Mouse (Mus musculus) frontal cortex, postnatal 25 days (tissue): ENCODE measurements around the gene 4930402F06Rik.

ENCODE experiments used
- DNase-seq, 2 experiments: peaks; one replicate each; pipeline ENCODE4 v3.0.0; 2022; ENCODE audit warnings: low spot score in 2 of 2

4930402F06Rik gene

DNA sequence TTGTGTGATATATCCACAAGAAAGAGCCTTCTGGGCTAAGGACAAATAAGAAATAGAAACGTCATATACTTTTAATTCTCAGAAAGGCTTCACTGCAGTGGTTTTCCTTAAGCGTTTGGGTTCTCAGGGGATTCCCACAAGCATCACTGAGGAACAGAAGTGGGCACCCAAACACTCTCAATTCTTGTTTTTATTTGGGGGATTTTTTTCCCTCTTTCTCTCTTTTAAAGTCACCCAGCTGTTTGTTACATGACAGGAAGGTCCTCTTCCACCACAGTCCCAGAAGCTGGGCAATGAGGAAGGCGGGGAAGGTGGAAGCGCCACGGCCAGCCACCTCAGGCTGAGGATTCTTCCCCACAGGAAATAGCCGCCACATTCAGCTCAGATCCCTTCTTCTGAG, 19.5 kb upstream of the 4930402F06Rik start:
- DNase-seq: no peak

DNA sequence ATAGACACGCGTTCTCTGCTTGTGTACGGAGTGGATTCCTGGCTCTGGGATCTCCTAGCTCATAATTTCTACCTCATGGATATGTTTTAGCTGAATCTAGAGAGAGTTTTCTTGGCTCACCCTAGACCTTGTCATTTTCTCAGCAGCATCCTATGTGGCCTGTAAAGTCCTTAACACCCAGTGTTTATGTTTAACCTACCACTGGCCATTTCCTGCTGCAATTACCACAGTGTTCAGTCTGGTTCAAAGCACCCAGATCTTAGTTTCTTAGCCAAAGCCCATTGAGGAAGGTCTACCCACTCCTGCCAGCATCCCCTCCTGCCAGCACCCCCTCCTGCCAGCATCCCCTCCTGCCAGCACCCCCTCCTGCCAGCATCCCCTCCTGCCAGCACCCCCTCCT, 15.8 kb upstream of the 4930402F06Rik start:
- no peak for DNase-seq

DNA sequence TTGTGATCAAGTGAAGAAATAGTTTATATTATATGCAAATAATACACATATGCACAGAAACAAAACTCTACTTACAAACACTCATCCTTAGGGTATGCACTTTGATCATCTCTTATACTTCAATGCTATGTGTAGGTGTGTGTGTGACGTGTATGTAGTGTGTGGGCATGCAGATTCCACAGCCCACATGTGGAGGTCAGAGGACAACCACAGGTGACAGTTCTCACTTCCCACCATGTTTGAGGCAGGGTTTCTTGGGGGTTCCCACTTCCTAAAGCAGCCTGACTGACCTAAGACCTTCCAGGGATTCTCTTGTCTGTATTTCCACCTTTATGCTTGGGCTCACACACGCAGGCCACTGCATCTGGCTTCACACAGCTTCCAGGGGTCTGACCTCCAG, 15.3 kb upstream of the 4930402F06Rik start:
- no peak for DNase-seq

DNA sequence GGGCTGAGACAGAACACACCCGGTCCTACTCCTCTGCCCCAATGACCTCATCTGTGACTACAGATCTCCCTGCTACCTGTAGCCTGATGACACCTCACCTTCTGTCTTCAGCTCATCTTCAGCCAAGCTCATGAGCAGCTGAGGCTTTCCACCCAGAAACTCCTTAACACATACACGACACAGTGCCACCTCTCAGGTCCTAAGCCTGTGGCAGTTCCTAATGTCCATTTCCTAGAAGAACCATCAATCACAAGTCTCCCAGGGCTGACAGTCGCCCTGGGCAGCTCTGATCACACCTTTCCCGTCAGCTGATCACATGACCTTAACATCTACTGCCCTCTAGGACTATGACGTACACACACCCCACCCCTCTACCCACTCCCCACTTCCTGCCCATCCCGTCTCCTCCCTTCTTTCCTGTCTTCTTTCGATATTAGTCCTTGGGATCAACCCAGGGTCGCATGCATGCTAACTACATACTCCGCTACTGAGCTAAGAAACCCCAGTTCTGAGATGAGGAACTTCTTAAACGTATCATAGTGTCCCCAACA, 14.7 kb upstream of the 4930402F06Rik start:
- DNase-seq: no peak

DNA sequence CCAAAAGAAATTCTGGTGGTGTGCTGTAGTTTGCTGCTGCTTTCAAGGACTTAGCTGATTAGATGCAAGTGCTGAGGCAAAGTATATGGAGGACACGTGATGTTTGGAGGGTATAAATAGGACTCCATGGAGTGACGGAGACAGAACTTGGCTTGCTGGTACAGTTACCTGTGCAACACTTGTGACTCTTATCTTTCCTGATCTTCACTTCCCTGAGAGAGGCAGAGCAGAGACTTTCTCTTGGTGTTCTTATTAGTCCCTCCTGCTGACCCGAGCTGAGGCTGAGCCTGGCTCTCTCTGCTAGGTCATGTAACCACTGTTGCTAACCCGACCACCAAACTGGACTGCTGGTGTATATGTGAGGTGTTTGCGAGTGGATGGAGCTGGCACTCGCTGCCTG, 12.5 kb upstream of the 4930402F06Rik start:
- DNase-seq: no peak

DNA sequence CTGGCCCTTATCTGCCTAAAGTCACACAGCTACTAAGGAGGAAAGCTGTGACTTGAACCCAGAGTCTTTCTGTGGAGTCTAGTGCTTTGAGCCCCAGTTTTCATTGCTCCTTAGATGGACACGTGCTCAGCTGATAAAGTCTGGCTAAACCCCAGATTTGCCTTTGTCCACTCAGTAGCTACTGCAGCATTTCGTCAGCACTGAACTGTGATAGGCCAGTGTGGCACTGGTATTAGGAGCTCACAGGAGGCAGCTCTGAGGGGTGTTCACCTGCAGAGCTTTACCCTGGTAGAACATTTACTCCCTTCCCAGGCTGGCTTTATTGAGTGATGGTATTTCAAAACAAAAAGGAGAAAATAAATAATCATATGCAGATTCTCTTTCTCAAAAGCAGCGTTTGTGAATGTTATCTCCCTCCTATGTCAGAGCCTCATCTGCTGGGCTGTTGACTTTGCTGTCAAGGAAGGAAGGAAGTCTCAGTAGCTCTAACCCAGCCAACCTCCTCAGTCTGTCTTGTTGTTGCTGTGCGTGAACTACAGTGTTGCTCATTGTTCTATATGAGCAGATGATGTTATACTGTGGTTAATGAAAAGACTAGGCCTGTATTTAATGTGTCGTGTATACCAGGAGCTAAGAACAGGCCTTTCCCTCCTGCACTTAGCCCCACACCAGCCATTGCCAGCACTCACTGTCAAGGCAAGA, 11.6 kb upstream of the 4930402F06Rik start:
- DNase-seq: no peak

DNA sequence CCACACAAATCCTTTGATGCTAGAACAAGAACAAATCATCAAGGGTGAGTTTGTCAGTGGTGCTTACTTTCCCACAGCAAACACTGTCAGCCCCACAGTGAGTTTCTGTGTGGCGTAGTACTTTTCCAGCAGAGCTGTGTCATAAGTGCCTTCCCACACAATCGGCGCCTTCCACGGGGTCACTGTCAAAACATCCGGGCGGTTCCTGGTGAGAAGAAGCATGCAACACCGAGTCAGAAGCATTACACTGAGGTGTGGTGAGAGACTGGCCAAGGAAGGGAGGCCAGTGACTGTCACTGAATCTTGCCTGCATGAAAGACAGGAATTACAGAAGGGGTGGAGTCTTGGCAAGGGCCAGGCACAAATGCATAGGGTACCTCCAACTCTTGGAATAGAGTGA, 10.9 kb upstream of the 4930402F06Rik start:
- DNase-seq: no peak

DNA sequence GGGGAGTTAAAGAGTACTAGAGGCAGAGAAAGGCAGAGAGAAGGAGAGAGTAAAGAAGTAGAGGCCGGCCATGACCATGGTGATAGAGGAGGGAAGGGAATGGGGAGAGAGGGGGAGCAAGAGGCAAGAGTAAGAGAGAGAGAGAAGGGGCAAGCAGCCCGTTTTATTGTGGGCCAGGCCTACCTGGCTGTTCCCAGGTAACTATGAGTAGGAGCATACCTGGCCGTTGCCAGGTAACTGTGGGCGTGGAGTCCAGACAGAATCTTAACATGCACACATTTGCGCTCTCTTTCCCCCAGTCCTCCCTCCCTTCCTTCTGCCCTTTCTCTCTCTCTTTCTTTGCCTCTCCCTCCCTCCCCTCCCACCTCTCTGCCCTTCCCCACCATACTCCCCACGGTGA, 10.3 kb upstream of the 4930402F06Rik start:
- DNase-seq: no peak

DNA sequence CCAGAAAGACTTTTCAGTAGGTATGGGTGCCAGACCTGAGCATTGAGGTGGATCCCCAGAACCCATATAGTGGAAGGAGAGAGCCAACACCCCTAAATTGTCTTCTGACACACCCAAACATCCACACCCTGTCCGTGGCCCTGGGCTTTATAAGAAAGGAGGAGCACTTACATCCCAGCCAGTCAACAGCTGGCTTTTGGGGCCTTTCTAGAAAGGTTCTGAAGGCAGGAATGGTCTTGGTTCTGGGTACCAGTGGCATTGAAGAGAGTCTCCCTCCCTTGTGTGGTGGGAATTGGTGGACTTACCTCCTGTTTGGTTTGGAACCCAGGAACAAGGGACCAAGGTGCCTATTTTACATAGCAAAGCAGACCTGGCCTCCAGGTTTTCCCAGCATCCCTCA, 9.6 kb upstream of the 4930402F06Rik start:
- DNase-seq: no peak

DNA sequence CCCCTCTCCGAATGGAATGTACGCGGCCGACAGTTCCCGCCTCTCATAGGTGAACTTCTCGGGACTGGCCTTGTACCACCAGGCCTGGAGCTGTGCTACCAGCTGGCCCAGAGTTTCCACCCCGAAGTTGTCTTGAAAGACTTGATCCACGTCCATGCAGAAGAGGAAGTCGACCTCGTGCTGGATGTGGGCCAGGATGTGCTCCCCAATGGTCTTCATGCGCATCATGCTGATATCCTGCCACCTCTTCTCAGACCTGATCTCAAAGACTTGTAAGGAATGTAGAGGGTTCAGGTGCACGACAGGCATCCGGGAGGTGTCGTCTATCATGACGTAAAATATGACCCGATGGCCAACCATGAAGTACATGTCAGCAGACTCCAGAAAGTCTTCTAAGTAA, 5.4 kb upstream of the 4930402F06Rik start:
- no peak for DNase-seq

DNA sequence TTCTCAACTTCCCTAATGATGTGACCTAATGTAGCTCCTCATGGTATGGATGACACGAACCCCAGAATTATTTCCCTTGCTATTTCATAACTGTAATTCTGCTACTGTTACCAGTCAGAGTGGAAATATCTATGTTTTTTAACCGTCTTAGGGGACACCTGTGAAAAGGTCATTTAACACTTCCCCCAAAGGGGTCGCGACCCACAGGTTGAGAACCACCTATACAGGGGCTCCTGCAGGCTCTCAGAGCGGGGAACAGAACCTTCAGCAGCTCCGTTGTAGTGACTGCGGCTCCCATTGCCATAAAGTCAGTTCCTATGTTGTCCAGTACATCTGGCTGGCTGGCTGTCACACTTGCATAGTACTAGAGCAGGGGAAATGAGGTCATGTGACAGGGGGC, 3.8 kb upstream of the 4930402F06Rik start:
- no peak for DNase-seq

DNA sequence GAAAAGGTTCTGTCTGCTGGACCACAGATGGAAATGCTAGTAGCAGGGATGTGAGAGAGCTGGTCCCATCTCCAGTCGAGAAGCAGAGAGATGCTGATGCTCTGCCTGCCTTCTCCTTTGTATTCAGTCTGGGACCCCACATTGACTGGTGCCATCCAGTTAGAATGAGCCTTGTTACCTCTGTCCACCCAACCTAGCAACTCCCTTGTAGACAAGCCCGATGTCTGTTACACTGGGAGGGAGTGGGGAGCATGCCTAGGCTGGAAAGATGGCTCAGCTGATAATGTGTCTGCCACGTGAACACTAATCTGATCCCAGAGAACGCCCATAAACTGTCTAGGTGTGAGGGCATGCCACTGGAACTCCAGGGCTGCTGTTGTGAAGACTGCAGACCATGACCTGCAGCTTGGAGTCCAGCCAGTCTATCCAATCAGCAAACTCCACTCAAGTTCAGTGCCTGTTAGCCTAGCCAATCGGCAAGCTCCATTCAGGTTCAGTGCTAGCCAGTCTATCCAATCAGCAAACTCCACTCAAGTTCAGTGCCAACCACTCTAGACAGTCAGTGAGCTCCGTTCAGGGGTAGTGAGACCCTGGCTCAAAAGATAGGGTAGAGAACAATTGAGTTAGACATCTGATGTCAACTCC, 1.3 kb upstream of the 4930402F06Rik start:
- no peak for DNase-seq

DNA sequence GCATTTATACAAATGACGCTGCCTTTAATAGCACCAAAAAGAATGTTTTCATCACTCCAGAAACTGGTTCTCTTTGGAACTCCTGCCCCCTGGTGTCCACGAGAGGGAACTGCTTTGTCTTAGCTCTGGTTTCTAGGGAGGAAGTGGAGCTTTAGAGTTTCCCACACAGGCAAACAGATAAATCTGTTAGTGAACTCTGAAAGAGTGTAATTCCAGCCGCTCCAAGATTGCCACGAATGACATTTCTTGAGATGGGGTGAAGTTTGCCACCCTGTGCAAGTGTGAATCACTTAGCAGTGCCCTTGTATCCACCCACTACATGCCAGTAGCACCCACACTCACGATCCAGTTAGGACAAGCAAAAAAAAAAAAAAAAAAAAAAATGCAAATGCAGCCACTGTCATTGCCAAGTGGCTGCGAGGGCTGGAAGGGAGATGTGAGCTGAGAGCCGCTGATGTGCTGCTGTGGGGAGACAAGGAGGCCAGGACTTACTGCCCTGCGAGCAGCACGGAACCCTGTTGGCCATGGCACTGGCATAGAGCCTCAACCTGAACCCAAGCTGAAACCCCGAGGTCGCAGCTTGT, 707 bp upstream of the 4930402F06Rik start:
- DNase-seq: peak; percentile 47 to 65

DNA sequence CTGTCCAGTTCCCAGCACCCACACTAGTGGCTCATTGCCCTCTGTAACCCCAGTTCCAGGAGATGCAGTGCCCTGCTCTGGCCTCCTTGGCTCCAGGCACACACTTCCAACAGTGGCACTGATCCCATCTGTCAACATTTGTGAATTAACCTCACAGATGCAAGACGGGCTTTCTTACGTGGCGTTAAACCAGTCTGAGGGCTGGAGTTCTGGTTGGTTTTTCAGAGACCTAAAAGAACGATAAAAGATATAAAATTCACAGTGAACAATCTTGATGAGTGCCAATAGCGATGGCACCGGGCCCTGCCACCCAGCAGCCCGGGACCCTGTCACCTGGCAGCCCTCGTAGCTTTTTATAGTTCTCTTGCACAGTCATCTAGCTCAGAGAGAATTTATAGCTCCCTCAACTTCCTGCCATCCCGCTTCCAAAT, 11.5 kb downstream of the 4930402F06Rik start:
- DNase-seq: no peak

DNA sequence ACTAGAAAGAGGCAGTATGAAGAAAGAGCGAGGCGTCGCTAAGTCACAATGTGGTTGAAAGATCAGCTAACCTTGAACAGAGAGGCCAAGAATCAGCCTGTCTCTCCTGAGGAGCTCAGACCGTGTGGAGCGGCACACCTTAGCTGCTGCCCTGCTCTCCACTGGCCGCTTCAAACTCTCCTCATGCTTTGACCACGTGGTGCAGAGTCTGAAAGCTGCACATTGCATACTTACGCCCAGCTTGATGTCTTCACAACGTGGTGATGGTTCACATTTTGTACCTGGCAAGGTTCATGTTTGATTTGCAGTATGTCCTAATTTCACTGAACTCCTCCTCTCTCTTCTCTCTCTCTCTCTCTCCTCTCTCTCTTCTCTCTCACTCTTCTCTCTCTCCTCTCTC, 17.7 kb downstream of the 4930402F06Rik start:
- no peak for DNase-seq

DNA sequence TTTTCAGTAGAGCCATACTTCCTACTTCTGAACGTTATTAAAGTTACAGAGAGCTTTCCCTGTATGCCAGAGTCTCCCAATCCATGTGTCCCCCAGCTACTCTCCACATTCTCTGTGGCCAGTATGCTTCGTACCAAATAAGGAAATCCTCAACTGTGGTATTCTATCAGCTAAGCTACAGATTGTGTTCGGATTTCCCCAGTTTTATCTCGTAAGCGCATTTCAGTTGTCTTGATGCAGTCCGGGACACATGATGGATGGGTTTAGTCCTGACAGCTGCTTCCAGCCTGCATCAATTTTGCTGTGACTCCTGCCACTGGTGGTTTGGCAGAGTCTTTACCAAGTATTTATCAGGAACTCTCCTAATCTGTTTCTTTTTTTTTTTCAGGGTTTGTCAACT, 19.4 kb downstream of the 4930402F06Rik start:
- DNase-seq: no peak

DNA sequence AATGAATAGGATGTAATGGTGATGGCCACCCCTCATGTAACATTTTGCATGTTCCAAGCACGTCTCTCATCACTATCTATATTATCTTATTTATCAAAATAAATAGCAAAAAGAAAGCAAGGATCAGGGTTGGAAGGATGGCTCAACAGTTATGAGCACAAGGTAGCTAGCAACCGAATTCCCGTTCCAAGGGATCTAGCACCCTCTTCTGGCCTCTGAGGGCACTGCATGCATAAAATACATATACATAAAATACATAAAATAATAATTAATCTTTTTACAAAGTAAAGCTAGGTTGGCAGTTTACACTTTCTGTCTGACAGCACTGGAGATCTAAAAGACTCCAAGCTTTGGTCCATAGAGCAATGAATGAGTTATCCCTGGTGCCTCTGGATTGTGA, 24.0 kb downstream of the 4930402F06Rik start:
- no peak for DNase-seq

DNA sequence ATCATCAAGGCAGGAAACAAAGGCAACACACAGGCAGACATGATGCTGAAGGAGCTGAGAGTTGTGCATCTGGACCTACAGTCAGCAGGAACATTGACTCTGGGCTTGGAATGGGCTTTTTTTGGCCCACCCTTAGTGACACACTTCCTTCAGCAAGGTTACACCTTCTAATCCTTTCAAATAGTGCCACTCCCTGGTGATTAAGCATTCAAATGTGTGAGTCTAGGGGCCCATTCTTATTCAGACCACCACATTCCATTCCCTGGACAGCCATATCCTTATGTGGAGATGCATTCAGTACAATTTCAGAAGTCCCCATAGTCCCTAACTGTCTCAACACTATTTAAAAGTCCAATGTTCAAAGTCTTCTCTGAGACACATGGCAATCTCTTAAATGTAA, 26.3 kb downstream of the 4930402F06Rik start:
- DNase-seq: no peak

DNA sequence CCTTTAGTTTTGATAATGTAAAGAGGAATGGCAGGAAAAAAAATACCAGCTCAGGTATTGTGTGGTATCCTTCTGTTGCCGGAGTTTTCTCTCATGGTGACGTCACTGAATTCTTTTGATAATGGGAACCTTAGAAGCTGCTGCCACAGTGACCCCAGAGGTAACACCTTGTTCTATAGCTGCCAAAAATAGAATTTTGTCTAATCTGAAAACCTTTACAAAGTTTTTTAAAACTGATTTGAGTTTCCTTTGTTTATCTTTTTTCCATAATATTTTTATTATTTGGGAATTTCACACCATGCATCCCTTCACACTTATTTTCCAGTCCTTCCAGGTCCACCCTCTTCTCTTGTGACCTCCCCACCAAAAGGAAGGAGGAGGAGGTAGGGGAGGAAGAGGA, 29.3 kb downstream of the 4930402F06Rik start, which contains the start of gene 4930568D16Rik:
Gene 4930568D16Rik (minus strand): TSS at position 101 of the 400 bp plus-strand sequence.
- DNase-seq: no peak

DNA sequence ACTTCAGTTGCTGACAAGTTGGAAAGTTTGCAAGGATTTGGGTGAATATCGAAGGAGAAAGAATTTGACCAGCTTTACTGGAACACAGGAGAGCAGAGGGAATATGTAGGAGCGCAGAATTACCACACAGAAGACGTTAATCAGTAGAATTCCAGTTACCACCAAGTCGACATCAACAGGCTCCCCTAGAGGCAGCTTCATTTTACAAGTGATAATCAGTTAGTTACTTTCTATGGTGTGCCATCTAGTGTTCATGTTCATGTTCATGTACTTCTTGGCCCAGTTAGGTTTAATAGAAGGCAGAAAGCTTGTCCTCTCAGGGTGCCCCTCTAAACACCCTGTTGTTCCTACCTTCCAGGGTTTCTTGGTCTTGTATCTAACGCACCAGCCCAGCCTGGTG, 47.8 kb downstream of the 4930402F06Rik start:
- DNase-seq: no peak

DNA sequence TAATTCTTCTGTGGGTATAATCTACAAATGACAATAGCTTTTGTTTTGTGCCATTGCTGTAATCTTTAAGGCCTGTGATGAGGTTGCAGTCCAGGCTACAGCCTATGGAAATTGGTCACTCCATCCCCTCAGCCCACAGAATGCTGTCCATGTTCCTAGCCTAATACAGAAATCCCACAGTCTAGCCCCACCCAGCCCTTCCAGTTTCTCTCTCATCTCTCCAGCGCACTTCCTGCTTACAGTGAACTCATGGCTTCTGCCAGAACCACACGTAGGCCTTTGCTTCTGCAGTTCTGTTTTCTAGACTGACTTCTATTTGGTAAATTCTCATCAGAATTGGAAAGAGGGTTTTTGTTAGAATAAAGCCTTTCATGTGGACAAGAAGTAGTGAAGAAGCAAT, 51.0 kb downstream of the 4930402F06Rik start:
- DNase-seq: no peak

DNA sequence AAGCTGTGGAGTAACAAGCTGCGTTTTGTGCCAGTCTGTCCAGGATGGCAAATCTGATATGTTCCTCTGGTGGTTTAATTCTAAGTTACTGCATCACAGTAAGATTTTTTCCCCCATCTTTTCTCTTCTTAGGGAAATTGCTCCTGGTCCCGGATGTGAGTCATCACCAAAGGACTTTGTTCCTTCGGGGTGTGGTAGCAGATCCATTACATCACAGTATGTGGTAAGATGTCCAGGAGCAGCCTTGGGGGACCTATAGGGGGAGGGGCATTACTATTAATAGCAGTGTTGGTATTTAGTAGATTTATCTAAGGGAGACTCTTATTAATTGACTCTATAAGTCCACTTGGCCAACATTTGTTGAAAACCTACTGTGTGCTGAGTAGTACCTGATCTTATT, 54.4 kb downstream of the 4930402F06Rik start:
- no peak for DNase-seq

DNA sequence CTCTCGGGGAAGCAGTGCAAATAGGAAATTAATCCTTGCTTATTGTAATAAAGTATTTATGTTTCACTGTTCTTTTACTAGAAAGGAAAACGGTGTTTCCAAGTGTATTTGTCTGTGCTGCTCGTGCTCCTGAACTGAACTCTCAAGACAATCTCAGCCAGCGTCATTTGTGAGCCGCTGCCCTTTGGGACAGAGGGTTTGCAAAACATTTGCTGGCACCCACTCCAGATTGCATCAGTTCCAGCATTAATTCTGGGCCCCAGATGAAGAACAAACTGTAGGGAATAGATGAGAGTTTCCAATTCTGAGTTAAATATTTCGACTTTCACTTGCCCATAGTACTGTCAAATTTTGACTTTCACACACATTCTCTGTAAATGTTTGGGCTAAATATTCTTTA, 58.3 kb downstream of the 4930402F06Rik start:
- DNase-seq: no peak
